Mouse (Mus musculus) cortical plate, adult 2 months (tissue): ENCODE results near the gene Pan3. TPM values are rescaled to one million over a fixed set of nuclear protein-coding genes. Genes with fewer than 3 reads are reported as not detected.
A peak's percentile ranks its signal among the peaks of the same experiment; 100 is the strongest.
"Not testable (repeated sequence)": the region's sequence is repeated elsewhere in the genome, so short reads cannot be mapped to it uniquely, and the experiment has no call there.

Experiments
- H3K27ac ChIP-seq: fragments of 200-500 bp; 2 replicates; pipeline ENCODE4 v1.5.1; 2012; ENCODE audit warnings: low read length, control low read depth, inconsistent platforms; ENCODE audit not compliant: insufficient read depth
- H3K4me1 ChIP-seq: fragments of 200-500 bp; 2 replicates; pipeline ENCODE4 v1.6.1; 2011; ENCODE audit warnings: low read length; ENCODE audit not compliant: control insufficient read depth, insufficient read depth
- H3K4me3 ChIP-seq: fragments of 200-500 bp; 2 replicates; pipeline ENCODE4 v1.5.1; 2011; ENCODE audit warnings: mild to moderate bottlenecking, low read length, control low read depth; ENCODE audit not compliant: insufficient read depth
- CTCF ChIP-seq: fragments of 200-500 bp; IDR thresholded peaks from 2 replicates; pipeline ENCODE4 v1.5.1; 2011; ENCODE audit warnings: mild to moderate bottlenecking, control low read depth, low read length; ENCODE audit not compliant: insufficient read depth; ENCODE audit errors: extremely low read depth
- POLR2A ChIP-seq: fragments of 200-500 bp; IDR thresholded peaks from 2 replicates; pipeline ENCODE4 v1.6.1; 2011; ENCODE audit warnings: mild to moderate bottlenecking, low read length, control low read depth; ENCODE audit not compliant: insufficient read depth; ENCODE audit errors: extremely low read depth
- polyA plus RNA-seq: library from polyadenylated mRNA; depleted of rRNA; stranded (reverse); fragments of >200 nt; gene quantifications from 2 replicates; pipeline ENCODE4 v1.2.3, GENCODE M21; 2012

The Pan3 gene
- polyA plus RNA-seq, 1 experiment, result 51.2 TPM

GRCm38 (mm10) chr5:147532031-147532430 lies 102.1 kb downstream of the Pan3 start:
- peaks cover 2% of the 10 kb centered on the region; the same call in 1 of the 2 replicates for H3K4me1 ChIP-seq

GRCm38 (mm10) chr5:147539409-147539808 lies 109.4 kb downstream of the Pan3 start:
- TF ChIP-seq POLR2A (no peak), CTCF (no peak)
- H3K4me3 ChIP-seq, result no peak overlapping the region
- no peak overlapping the region for H3K27ac ChIP-seq
- H3K4me1 ChIP-seq, result peaks cover 6% of the 10 kb centered on the region; the same call in 1 of the 2 replicates

More at GRCm38 (mm10) chr5:147532031-147532430, 102.1 kb downstream of the Pan3 start:
- TF ChIP-seq CTCF (no peak), POLR2A (no peak)
- Histone ChIP-seq H3K27ac (0 out of 2 replicates have a peak overlapping the region, but pooled peaks have one; percentile 25), H3K4me3 (no peak overlapping the region)

GRCm38 (mm10) chr5:147539815-147540214 lies 109.9 kb downstream of the Pan3 start:
- TF ChIP-seq CTCF, result no peak
- TF ChIP-seq POLR2A, result no peak
- H3K4me3 ChIP-seq, result no peak overlapping the region

GRCm38 (mm10) chr5:147542291-147542690 lies 112.3 kb downstream of the Pan3 start:
- peaks cover 6% of the 10 kb centered on the region; the same call in 1 of the 2 replicates for H3K4me1 ChIP-seq
- no peak for TF ChIP-seq CTCF
- no peak for TF ChIP-seq POLR2A
- no peak overlapping the region for H3K27ac ChIP-seq
- no peak overlapping the region for H3K4me3 ChIP-seq

More at GRCm38 (mm10) chr5:147539815-147540214, 109.9 kb downstream of the Pan3 start:
- peaks cover 6% of the 10 kb centered on the region; the same call in 1 of the 2 replicates for H3K4me1 ChIP-seq
- no peak overlapping the region for H3K27ac ChIP-seq

GRCm38 (mm10) chr5:147545731-147546241 lies 115.8 kb downstream of the Pan3 start:
- no peak overlapping the region for H3K4me3 ChIP-seq
- no peaks in the 10 kb centered on the region for H3K4me1 ChIP-seq
- H3K27ac ChIP-seq, result no peak overlapping the region
- no peak for TF ChIP-seq POLR2A
- TF ChIP-seq CTCF, result peak; percentile 30; the same call in 1 of the 2 replicates

- TF ChIP-seq CTCF (no peak), POLR2A (no peak)
Observed at GRCm38 (mm10) chr5:147549016-147549755, 119.2 kb downstream of the Pan3 start.

GRCm38 (mm10) chr5:147551879-147552627 lies 122.1 kb downstream of the Pan3 start:
- Histone ChIP-seq H3K27ac (no peak overlapping the region), H3K4me3 (no peak overlapping the region), H3K4me1 (no peaks in the 10 kb centered on the region)
- no peak for TF ChIP-seq POLR2A
- no peak for TF ChIP-seq CTCF

More at GRCm38 (mm10) chr5:147549016-147549755, 119.2 kb downstream of the Pan3 start:
- H3K4me3 ChIP-seq, result no peak overlapping the region
- H3K27ac ChIP-seq, result no peak overlapping the region
- H3K4me1 ChIP-seq, result no peaks in the 10 kb centered on the region

GRCm38 (mm10) chr5:147557641-147558040 lies 127.7 kb downstream of the Pan3 start:
- H3K4me3 ChIP-seq, H3K27ac ChIP-seq, H3K4me1 ChIP-seq: not testable (repeated sequence)

GRCm38 (mm10) chr5:147563511-147564139 lies 133.7 kb downstream of the Pan3 start:
- no peak overlapping the region for H3K4me3 ChIP-seq
- TF ChIP-seq POLR2A (no peak), CTCF (no peak)
- no peaks in the 10 kb centered on the region for H3K4me1 ChIP-seq
- no peak overlapping the region for H3K27ac ChIP-seq
